Mouse (Mus musculus) limb, embryonic 12.5 days (tissue): ENCODE measurements around the gene Amd1. TPM values are rescaled to one million over a fixed set of nuclear protein-coding genes. Genes with fewer than 3 reads are reported as not detected.

ENCODE experiments used
- ATAC-seq: fragments of 200-750 bp; cut with Nextera tagmentation; 2 replicates; pipeline ENCODE4 v1.8.0; 2017; ENCODE audit warnings: low read depth, moderate TSS enrichment; ENCODE audit not compliant: insufficient number of reproducible peaks, insufficient read depth, low FRiP score, low TSS enrichment
- H3K27ac ChIP-seq: fragments of 300-500 bp; sonication (generic); 2 replicates; pipeline ENCODE4 v1.5.1; 2016; ENCODE audit warnings: mild to moderate bottlenecking, moderate library complexity
- H3K27me3 ChIP-seq: fragments of 300-500 bp; sonication (generic); 2 replicates; pipeline ENCODE4 v1.6.1; 2016; ENCODE audit warnings: mild to moderate bottlenecking, moderate library complexity
- H3K36me3 ChIP-seq: fragments of 300-500 bp; sonication (generic); 2 replicates; pipeline ENCODE4 v1.6.1; 2016; ENCODE audit warnings: mild to moderate bottlenecking, moderate library complexity
- H3K4me1 ChIP-seq: fragments of 300-500 bp; sonication (generic); replicated peaks from 2 replicates; pipeline ENCODE4 v1.6.1; 2016
- H3K4me2 ChIP-seq: fragments of 300-500 bp; sonication (generic); 2 replicates; pipeline ENCODE4 v1.6.1; 2016; ENCODE audit warnings: mild to moderate bottlenecking, moderate library complexity
- H3K4me3 ChIP-seq: fragments of 300-500 bp; sonication (generic); replicated peaks from 2 replicates; pipeline ENCODE4 v1.5.1; 2016; ENCODE audit warnings: mild to moderate bottlenecking
- H3K9ac ChIP-seq: fragments of 300-500 bp; sonication (generic); replicated peaks from 2 replicates; pipeline ENCODE4 v1.6.1; 2016; ENCODE audit warnings: mild to moderate bottlenecking, moderate library complexity
- H3K9me3 ChIP-seq: fragments of 300-500 bp; sonication (generic); 2 replicates; pipeline ENCODE4 v1.6.1; 2016; ENCODE audit warnings: mild to moderate bottlenecking, moderate library complexity
- WGBS: fragments of 180-500 bp; shearing (Covaris S2); methylation state at CpG from one replicate; pipeline ENCODE4 v1.1.7; 2016; 5-methylcytosine and 5-hydroxymethylcytosine counted together
- polyA plus RNA-seq: library from polyadenylated mRNA; unstranded; fragments of >200 nt; fragmentation: Nextera tagmentation; extraction: Ambion mirVana; gene quantifications from 2 replicates; pipeline ENCODE4 v1.2.1, GENCODE M21; 2016

The Amd1 gene
- polyA plus RNA-seq, 1 experiment from 2014 or later: 72.6 TPM

DNA sequence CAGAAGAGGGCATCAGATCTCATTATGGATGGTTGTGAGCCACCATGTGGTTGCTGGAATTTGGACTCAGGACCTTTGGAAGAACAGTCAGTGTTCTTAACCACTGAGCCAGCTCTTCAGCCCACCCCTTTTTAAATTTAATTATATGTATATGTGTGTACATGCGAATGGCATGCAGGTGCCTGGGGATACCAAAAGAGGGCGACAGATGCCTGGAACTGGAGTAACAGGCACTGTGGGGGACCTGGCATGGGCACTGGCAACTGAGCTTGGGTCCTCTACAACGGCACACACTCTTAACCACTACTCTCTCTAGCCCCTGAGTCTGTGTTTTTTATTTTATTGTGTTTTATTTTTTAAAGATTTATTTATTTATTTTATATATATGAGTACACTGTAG is 37.1 kb downstream of the Amd1 start:
- no peak overlapping the region for H3K4me2 ChIP-seq
- no peak overlapping the region for H3K9ac ChIP-seq
- H3K36me3 ChIP-seq: no peaks in the 10 kb centered on the region
- no peak overlapping the region for H3K4me3 ChIP-seq
- no peaks in the 10 kb centered on the region for H3K27me3 ChIP-seq
- ATAC-seq: no peak
- 86% methylated on average over 3 of the region's 3 CpGs for WGBS
- no peaks in the 10 kb centered on the region for H3K4me1 ChIP-seq
- H3K27ac ChIP-seq: no peak overlapping the region
- 0 out of 2 replicates have a peak, but pooled peaks cover 5% of the 10 kb centered on the region for H3K9me3 ChIP-seq

DNA sequence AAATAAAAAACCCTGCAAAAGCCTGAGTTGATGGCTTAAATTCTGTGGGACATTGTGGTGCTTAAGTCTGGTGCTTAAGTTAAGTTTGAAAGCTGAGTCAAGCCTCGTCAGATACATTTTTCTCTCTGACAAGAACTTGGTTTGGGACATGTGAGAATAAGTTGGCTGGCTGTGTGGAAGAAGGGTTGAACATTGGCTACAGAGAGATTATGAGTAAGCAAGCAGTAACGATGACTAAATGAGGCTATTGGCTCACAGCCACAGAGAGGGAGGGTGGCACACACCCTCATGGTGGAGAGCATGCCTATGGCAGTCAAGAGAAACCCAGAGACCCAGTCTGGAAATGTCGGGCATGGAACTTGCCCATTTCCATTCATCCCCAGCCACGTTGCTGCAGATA is 38.3 kb downstream of the Amd1 start:
- H3K27ac ChIP-seq: no peak overlapping the region
- no peaks in the 10 kb centered on the region for H3K27me3 ChIP-seq
- no peak overlapping the region for H3K9ac ChIP-seq
- ATAC-seq: no peak
- no peaks in the 10 kb centered on the region for H3K4me1 ChIP-seq
- H3K36me3 ChIP-seq: no peaks in the 10 kb centered on the region
- H3K9me3 ChIP-seq: 0 out of 2 replicates have a peak, but pooled peaks cover 5% of the 10 kb centered on the region
- H3K4me2 ChIP-seq: no peak overlapping the region
- 87% methylated on average over 4 of the region's 4 CpGs for WGBS
- no peak overlapping the region for H3K4me3 ChIP-seq

DNA sequence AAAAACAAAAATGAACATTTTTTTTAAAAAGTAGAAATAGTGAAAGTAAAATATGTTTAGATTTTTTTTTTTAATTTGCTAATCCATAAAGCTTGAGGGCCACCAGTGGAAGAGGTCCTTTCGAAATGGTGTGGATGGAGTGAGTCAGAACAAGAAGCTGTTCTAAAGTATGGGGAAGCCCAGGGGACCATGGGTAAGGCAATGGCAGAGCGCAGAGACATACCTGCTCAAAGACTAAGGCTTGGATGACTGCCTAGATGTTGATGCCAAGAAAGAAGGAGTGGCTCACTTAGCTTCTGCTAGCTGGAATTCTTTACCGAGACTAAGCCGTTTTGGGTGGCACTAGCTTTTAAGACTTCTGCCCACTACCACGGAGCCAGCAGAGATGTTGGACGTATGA is 39.8 kb downstream of the Amd1 start:
- 88% methylated on average over 6 of the region's 6 CpGs for WGBS
- H3K4me2 ChIP-seq: no peak overlapping the region
- no peaks in the 10 kb centered on the region for H3K27me3 ChIP-seq
- 0 out of 2 replicates have a peak, but pooled peaks cover 5% of the 10 kb centered on the region for H3K9me3 ChIP-seq
- no peak overlapping the region for H3K9ac ChIP-seq
- no peak overlapping the region for H3K27ac ChIP-seq
- ATAC-seq: no peak
- H3K4me3 ChIP-seq: no peak overlapping the region
- no peaks in the 10 kb centered on the region for H3K4me1 ChIP-seq
- H3K36me3 ChIP-seq: no peaks in the 10 kb centered on the region

DNA sequence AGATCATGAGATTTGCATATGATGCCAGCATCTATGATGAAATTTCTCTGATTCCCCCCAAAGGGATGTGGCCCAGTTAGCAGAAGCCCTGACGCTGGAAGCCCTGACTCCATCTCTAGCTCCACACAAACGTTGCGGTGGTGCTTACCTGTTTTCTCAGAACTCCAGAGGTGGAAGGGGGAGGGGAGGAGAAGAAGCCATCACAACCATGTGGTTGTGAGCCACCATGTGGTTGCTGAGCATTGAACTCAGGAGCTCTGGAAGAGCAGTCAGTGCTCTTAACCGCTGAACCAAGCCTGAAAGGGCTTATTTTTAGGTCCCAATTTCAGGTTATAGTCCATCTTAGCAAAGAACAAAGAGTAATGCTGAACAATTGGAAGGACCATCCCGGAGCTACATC is 41.7 kb downstream of the Amd1 start:
- no peak for ATAC-seq
- Histone ChIP-seq H3K4me1 (peaks cover 8% of the 10 kb centered on the region; the same call in 1 of the 2 replicates), H3K9ac (no peak overlapping the region), H3K9me3 (0 out of 2 replicates have a peak, but pooled peaks cover 5% of the 10 kb centered on the region), H3K4me2 (no peak overlapping the region), H3K27ac (no peak overlapping the region), H3K4me3 (no peak overlapping the region), H3K36me3 (no peaks in the 10 kb centered on the region), H3K27me3 (no peaks in the 10 kb centered on the region)
- WGBS: 34% methylated on average over 5 of the region's 5 CpGs

DNA sequence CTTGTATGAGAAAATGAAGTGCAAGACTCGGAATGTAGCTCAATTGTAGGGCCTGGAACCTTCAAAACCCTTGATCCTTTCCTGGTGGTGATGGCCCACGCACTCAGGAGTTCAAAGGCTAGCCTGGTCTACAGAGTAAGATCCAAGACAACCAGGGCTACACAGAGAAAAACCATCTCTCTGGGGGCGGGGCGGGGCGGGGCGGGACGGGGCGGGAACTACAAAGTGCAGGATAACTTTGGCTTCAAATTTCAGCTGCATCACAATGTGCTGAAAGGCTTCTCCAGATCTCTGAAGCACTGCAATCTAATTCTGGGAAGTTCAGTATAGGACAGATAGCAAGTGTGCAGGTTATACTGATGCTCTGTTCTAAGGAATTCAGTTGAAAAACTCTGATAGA is 42.4 kb downstream of the Amd1 start:
- Histone ChIP-seq H3K9me3 (no peaks in the 10 kb centered on the region), H3K27ac (no peak overlapping the region), H3K27me3 (no peaks in the 10 kb centered on the region), H3K36me3 (peaks cover 4% of the 10 kb centered on the region; the same call in 1 of the 2 replicates), H3K4me2 (no peak overlapping the region), H3K4me3 (no peak overlapping the region), H3K4me1 (peaks cover 8% of the 10 kb centered on the region; the same call in 1 of the 2 replicates), H3K9ac (no peak overlapping the region)
- ATAC-seq: no peak
- 12% methylated on average over 8 of the region's 8 CpGs for WGBS

DNA sequence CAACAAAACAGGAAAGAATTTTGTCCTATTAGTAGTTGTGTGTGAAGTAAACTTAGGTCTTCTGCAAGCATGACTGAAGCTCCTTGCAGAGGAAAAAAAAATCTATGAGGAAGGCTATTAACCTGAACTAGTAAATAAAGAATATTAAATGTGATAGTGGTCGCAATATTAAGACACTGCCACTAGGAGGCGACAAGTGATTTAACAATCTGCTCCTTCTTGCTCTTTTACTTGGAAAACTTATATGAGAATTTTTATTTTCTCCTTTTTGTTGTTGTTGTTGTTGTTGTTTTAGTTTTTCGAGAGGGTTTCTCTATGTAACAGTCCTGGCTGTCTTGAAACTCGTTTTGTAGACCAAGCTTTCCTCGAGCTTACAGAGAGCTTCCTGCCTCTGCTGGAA is 43.0 kb downstream of the Amd1 start:
- Histone ChIP-seq H3K9ac (no peak overlapping the region), H3K27ac (peak overlapping the region; percentile 96), H3K4me2 (peak overlapping the region; percentile 72), H3K27me3 (no peaks in the 10 kb centered on the region), H3K9me3 (no peaks in the 10 kb centered on the region), H3K4me3 (0 out of 2 replicates have a peak overlapping the region, but pooled peaks have one; percentile 72), H3K36me3 (peaks cover 9% of the 10 kb centered on the region), H3K4me1 (peaks cover 8% of the 10 kb centered on the region; the same call in 1 of the 2 replicates)
- no peak for ATAC-seq
- WGBS: 3% methylated on average over 5 of the region's 5 CpGs

DNA sequence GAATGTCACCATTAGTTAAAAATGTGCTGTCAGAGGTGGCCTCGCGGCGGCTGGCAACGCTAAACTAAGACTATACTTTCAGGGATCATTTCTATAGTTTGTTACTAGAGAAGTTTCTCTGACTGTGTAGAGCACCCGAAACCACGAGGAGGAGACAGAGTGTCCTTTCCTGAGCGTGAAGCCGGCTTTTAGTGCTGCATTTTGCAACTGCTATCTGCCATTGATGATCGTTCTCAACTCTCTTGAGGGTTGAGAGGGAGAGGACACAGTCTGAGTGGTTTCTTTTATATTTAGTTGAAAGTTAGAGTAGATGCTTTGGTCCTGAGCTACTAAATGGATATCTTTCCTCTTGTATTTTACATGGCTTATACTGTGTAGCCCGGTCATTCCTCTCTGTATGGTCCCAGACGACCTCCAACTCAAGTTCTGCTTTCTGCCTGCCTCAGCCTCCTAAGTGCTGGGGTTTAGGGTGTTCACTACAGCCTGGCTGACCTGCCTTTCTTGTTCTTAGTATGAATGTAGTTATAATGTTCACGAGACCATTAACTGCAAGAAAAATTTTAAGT is 43.5 kb downstream of the Amd1 start:
- no peaks in the 10 kb centered on the region for H3K27me3 ChIP-seq
- peaks cover 13% of the 10 kb centered on the region for H3K36me3 ChIP-seq
- H3K4me1 ChIP-seq: peaks cover 8% of the 10 kb centered on the region; the same call in 1 of the 2 replicates
- ATAC-seq: peak; percentile 82
- H3K4me3 ChIP-seq: peak overlapping the region; percentile 72
- no peaks in the 10 kb centered on the region for H3K9me3 ChIP-seq
- 0% methylated on average over 12 of the region's 12 CpGs for WGBS
- H3K4me2 ChIP-seq: peak overlapping the region; percentile 72
- H3K9ac ChIP-seq: no peak overlapping the region
- peak overlapping the region; percentile 96 for H3K27ac ChIP-seq

DNA sequence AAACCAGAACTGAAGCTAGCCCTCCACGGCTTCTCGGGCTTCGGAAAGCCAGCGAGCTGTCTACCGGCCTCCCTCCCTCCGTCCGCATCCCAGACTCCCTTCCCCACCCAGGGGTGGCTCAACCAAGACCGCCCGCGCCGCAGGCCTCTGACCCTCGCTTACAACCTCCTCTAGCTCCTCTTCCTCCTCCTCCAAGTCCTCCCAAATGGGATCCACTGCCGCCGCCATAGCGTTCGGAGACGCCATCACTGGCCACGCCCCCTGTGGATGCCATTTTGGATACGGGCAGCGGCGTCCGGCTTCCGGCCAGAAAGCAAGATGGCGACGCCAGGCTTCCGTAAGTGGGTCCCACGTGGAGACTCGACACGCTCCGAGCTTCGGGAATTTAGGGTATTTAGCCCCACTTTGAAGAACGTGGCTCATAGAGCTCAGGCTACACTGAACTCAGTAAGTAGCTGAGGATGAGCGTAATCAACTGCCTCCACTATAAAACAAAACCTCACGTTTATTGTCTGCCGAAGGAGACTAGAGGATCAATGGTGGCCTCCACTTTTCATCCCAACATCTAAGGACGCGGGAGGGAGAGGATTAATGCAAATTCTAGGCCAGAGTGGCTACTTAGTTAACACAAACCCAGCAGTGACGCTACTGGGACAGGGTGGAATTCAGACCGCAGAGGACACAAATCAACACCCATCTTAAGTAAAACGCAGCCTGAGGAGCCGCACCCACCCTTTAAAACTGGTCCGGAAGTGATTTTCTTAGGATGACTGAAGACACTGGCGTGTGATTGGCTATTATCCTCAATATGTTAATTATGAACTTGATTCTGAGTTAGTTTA is 44.4 kb downstream of the Amd1 start, which contains the start of gene Gtf3c6:
Gene Gtf3c6, minus strand, starts transcription at position 695 of the 842 bp plus-strand sequence.
- peaks cover 21% of the 10 kb centered on the region for H3K36me3 ChIP-seq
- H3K27ac ChIP-seq: peak within 1 kb of the TSS; percentile 96
- under 1% methylated on average over 43 of the region's 43 CpGs for WGBS
- peak within 1 kb of the TSS; percentile 72 for H3K4me3 ChIP-seq
- H3K4me1 ChIP-seq: peaks cover 8% of the 10 kb centered on the region; the same call in 1 of the 2 replicates
- H3K9me3 ChIP-seq: no peaks in the 10 kb centered on the region
- peak within 1 kb of the TSS; percentile 89 for H3K9ac ChIP-seq
- no peaks in the 10 kb centered on the region for H3K27me3 ChIP-seq
- peak; percentile 49 for ATAC-seq
- peak within 1 kb of the TSS; percentile 72 for H3K4me2 ChIP-seq

DNA sequence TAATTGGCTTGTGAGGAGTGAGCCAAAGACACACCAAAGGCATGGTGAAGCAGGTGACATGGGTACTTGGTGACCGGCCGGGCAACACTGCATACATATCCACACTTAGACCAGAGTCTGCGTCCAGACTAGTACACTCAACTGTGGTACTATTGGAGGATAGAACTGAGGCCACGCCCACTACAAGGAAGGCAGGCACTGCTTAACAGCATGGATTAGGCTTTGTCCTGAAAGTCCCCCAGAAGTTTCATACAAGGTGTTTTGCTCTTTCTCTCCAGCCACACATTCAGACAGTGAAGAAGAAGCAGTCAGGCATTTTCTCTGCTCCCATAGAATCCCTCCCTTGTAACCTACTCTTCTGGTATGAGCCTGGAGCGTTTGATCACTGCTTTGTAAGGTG is 45.3 kb downstream of the Amd1 start:
- Histone ChIP-seq H3K9ac (peak overlapping the region; percentile 89), H3K9me3 (no peaks in the 10 kb centered on the region), H3K27ac (peak overlapping the region; percentile 96), H3K36me3 (peaks cover 30% of the 10 kb centered on the region), H3K4me3 (peak overlapping the region; percentile 72), H3K4me1 (peaks cover 8% of the 10 kb centered on the region; the same call in 1 of the 2 replicates), H3K4me2 (peak overlapping the region; percentile 72), H3K27me3 (no peaks in the 10 kb centered on the region)
- 3% methylated on average over 5 of the region's 5 CpGs for WGBS
- peak; percentile 58; the same call in 1 of the 2 replicates for ATAC-seq

DNA sequence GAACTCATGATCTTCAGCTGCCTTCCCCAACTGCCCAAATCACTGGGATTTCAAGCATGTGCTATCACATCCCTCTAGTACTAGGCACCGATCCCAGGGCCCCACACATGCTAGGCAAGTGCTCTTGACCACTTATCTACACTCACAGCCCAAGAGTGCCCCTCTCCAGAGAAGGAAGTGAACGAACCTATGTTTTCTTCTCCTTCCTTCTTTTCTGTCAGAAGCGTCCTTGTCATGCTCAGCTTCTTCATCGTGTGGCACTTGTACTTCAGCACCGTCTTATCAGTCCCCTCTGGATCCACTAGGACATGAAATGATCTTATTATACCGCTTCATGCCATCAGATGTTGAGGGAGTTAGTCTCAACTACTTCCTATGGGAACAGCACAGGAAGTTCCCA is 51.0 kb downstream of the Amd1 start:
- no peak overlapping the region for H3K9ac ChIP-seq
- H3K27me3 ChIP-seq: no peaks in the 10 kb centered on the region
- H3K9me3 ChIP-seq: no peaks in the 10 kb centered on the region
- ATAC-seq: no peak
- 91% methylated on average over 6 of the region's 6 CpGs for WGBS
- peaks cover 72% of the 10 kb centered on the region for H3K36me3 ChIP-seq
- no peak overlapping the region for H3K4me3 ChIP-seq
- no peak overlapping the region for H3K4me2 ChIP-seq
- no peak overlapping the region for H3K27ac ChIP-seq
- peaks cover 5% of the 10 kb centered on the region; the same call in 1 of the 2 replicates for H3K4me1 ChIP-seq

DNA sequence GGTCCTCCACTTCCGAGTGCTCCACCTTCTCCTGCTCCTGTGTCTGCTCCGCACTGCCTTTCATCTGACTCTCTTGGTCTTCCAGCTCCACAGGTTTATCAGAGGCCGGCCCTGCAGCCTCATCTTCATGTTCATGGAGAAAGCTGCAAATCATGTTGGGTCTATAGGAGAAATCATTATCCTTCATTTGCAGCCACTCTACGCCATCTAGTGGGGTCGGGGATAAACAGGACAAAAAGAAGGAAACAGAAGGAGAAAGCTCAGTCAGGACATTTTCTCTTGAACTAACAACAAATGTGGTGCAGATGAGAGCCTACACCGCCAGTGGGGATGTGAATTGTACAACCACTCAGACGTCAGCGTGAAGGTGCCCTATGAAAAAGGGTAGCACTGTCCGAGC is 52.4 kb downstream of the Amd1 start:
- H3K4me1 ChIP-seq: peaks cover 4% of the 10 kb centered on the region; the same call in 1 of the 2 replicates
- no peak overlapping the region for H3K9ac ChIP-seq
- no peak overlapping the region for H3K4me2 ChIP-seq
- no peak overlapping the region for H3K4me3 ChIP-seq
- ATAC-seq: no peak
- peaks cover 68% of the 10 kb centered on the region for H3K36me3 ChIP-seq
- H3K27ac ChIP-seq: no peak overlapping the region
- WGBS: 88% methylated on average over 9 of the region's 9 CpGs
- H3K27me3 ChIP-seq: no peaks in the 10 kb centered on the region
- H3K9me3 ChIP-seq: no peaks in the 10 kb centered on the region
